Mouse (Mus musculus): ENCODE measurements around the gene Plpp4.

DNA sequence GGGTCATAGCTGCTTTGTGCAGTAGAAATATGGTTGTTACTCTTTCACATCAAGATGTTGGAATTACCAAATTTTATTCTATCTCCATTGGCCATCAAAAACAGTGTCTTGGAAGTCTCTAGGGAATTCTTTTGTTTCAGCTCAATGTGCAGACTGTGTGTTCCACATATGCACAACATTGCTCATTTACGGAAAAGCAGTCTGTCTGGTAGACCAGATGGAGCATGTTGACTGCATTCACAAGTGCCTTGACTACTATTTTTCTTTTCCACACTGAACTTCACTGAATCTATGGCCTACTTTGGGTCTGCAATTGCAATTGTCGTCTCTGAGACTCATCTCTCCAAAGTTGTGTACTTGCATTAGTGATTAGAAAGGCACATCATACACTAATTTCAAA, 98.7 kb downstream of the Plpp4 start:
- no peak for TF ChIP-seq CTCF (IDR thresholded peaks at IDR 0.05; ENCODE audit: low read depth)
- no peak for TF ChIP-seq EP300 (IDR thresholded peaks at IDR 0.05; ENCODE audit: low read depth)
